Mouse (Mus musculus) yolk sac, embryonic 10.5 days (tissue): Measurements from ENCODE around the gene Rorc.

Experiments
- DNase-seq: peaks from one replicate; pipeline ENCODE4 v3.0.0-alpha.2; 2017; ENCODE audit warnings: low spot score

The Rorc gene

GRCm38 (mm10) chr3:94372641-94373040, at the start of gene Rorc:
Gene Rorc (plus strand): TSS chr3:94372794.
- DNase-seq, result no peak

- no peak for DNase-seq
These were observed 43.9 kb upstream of the Rorc start for GRCm38 (mm10) chr3:94328681-94329080.

- no peak for DNase-seq
These were observed 38.2 kb upstream of the Rorc start for GRCm38 (mm10) chr3:94334442-94334841.

DNA sequence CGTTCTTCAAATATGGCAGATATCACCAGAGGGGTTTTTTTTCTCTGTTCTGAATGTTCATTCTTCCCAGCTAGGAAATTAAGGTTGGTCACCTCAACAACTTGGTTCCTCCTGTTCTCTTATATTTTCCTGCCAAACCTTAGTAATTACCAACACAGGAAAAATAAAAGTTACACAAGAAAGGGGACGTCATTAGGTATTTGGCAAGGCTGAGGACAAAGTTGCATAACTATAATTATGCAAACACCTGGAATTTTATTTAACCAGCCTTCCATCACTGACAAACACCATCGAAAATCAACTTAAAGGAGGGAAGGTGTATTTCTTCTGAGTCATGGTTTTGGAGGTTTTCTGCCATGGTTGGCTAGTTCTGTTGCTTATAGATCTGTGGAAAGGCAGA, 34.1 kb upstream of the Rorc start:
- no peak for DNase-seq

DNA sequence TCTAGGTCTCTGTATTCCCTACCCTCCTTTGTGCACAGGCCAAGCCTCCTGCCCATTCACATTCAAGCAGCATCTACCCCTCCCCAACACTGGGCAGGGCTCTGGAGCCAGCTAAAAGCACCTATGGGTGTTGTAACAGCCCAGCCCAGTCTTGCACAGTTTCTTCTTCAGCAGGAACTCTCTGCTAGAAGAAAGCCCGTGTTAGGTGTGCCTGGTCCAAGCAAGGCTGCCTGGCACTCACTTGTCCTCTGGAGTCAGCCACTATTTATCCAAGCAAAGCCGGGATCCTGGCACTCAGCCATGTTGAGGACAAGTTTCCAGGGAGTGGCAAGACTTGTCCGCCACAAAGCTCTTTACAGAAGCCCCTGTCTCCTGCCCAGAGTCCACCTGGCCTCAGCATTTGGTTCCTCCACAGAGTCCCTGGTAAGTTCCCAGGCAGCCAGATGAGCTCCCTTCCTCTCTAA, 30.6 kb upstream of the Rorc start, which contains the start of gene Them5:
Them5 (plus strand) TSS at position 141 of the 464 bp plus-strand sequence.
- DNase-seq, result no peak

DNA sequence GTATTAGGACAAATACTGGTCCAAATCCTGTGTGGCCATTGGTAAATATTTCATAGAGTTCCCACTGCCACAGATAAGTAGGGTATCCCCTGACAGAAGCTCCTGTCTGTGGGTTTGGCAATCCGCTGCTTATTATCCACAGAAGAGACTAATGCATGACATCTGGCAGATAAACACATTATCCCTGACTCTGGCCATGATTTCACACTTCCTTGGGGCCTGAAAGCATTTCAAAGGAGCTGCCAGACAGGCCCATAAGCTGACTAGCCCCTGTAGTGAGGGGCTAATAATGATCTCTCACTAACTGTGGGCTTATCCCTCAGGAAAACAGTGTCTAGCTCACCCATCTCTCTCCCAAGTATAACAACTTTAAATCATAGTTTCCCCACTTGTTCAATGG, 30.0 kb upstream of the Rorc start:
- no peak for DNase-seq

DNA sequence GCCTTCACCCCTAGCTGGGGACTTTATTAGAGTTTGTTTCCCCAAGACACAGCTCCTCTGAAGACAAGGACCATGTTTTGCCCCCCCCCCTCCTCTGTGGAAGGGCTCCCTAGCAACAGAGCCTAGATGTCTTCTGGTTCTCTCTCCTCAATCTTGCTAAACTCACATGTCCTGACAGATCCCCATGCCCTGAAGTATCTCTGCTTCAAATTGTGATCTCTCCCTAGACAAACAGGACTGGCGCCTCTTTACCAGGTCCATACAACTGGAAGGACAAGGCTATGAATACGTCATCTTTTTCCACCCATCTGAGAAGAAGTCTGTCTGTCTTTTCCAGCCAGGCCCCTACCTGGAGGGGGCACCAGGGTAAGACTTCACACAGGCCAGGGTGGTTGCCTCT, 28.4 kb upstream of the Rorc start:
- no peak for DNase-seq

DNA sequence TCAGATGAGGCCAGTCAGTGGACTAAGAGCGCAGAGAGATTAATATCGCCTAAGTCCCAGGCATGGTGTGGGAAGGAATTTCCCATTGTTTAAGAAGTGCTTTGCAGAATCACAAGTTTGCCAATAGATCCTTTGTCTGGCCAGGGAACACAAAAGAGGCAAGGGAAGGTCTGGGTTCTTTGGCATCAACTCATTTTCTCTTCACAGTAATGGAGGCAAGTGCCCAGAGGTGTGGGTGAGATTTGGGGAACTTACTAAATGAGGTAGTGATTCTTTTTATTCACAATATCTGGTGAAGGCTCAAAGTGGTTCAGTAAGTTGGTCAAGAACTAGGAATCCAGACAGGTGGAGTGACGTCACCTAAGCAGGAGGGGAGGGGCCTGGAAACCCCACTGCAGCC, 27.7 kb upstream of the Rorc start:
- no peak for DNase-seq

DNA sequence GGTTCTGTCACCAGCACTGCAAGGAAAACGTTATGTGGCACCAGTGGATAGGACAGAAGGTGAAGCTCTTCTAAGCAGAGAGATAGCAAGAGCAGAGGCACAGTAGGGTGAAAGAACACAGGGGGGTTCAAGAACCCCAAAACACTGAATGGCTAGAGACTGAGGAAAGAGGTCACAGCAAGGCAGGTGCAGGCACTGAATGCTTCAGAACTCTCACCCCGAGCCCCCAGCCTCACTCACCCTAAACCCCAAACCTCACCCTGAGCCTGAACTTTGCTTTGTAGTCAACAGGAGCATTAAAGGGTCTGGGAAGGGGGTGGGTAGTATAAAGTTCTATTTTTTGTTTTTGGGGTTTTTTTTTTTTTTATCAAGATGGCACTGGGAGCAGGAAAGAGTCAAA, 24.4 kb upstream of the Rorc start:
- no peak for DNase-seq

- DNase-seq, result no peak
These were observed 11.8 kb upstream of the Rorc start for GRCm38 (mm10) chr3:94360812-94361211.

DNA sequence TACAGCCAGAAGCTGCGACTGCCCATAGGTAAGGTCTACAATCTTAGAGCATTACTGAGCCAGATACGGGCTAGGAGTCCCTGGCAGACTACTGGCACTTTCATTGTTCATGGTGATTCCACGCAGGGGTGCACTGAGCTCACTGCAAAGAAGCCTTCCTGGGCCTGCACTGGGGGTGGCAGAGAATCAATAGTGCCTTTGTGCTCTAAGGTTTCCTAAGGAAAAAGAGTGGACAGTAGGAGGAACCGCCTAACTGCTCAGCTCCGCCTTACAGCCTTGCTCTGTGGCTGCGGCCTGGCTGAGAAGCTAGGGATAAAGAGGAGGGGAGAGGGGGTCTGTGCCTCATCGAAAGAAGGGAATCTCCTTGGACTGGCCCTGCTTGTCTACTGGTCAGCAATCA, 10.5 kb upstream of the Rorc start, which contains the start of gene C2cd4d:
C2cd4d (plus strand) TSS at position 301 of the 400 bp plus-strand sequence.
- no peak for DNase-seq

DNA sequence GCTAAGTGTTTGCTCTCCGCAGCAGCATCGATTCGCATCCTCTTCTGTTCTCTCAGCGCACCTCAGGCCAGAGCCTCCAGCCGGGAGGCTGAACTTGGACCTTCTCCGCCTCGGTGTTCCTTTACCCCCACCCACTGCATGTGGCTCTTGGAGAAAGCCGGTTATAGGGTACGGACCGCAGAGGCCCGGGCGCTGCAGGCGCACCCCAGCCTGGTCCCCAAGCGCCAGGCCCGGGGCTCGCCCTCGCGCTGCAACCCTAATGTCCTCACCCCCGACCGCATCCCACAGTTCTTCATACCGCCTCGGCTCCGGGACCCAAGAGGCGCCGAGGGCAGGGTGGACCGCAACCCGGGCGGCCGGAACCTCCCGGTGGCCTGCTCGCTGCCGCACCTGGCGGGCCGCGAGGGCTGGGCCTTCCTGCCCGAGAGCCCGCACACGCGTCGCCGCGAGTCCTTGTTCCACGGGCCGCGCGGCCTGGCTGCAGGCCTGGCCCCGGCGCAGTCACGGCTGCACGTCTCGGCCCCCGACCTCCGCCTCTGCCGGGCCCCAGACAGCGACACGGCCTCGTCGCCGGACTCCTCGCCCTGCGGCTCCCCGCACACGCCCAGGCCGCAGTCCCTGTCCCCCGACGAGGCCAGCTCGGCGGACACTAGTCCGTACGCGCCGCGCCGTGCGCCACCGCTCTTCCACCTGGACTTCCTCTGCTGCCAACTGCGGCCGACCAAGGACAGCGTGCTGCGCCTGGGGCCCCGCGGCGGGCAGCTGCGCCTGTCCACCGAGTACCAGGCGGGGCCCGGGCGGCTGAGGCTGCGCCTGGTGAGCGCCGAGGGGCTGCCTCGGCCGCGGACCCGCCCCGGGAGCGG, 9.1 kb upstream of the Rorc start:
- peak; percentile 43 for DNase-seq

DNA sequence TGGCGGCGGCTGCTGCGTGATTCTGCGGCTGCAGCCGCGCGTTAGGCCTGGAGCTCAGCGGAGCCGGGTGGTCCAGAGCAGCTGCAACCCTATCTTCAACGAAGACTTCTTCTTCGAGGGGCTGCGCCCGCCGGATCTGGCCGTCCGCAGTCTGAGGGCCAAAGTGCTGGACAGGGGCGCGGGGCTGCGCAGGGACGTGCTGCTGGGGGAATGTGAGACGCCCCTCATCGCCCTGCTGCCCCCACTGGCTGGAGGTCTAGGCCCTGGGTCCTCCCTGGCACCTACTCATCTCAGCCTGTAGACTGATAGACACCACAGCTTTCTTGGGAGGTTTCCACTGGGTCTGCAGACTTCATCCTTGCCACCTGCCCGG, 8.5 kb upstream of the Rorc start:
- no peak for DNase-seq

DNA sequence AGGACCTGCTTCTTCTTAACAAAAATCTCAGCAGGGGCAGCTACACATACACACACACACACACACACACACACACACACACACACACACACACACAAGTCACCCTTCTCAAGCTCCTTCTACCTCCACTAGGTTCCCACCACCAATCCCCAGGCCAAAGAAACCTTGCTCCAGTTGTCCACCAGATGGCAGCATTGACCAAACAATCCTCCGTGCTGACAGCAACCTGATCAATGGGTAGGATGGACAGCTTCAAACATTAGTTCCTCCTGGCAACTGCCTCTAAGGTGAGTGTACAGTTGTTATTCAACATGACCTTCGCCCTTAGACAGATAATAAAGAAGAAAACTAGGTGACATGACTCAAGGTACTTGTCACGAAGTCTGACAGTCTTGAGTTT, 5.8 kb upstream of the Rorc start:
- DNase-seq, result peak; percentile 76

- no peak for DNase-seq
These were observed 5.1 kb upstream of the Rorc start for GRCm38 (mm10) chr3:94367511-94367910.

- DNase-seq, result no peak
These were observed 4.0 kb upstream of the Rorc start for GRCm38 (mm10) chr3:94368631-94369030.

DNA sequence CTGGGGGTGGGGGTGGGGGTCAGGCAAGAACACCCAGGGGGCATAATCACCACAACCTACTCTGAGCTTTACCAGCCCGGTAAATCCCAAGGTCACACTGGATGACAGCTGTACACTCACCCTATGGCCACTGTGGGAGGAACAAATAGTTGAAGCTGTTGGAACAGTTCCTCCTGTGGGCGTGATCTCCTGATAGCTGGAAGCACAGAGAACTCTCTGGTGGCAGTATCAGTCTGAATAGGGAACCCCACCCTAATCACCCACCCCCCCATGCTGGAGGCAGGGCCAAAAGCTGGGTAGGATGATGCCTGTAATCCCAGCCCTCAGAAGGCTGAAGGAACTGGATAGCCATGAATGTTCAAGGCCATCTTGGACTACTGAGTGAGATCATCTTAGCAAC, 2.9 kb upstream of the Rorc start:
- no peak for DNase-seq

- no peak for DNase-seq
These were observed 957 bp upstream of the Rorc start for GRCm38 (mm10) chr3:94371637-94372036.

GRCm38 (mm10) chr3:94372038-94372437, 556 bp upstream of the Rorc start:
- no peak for DNase-seq

DNA sequence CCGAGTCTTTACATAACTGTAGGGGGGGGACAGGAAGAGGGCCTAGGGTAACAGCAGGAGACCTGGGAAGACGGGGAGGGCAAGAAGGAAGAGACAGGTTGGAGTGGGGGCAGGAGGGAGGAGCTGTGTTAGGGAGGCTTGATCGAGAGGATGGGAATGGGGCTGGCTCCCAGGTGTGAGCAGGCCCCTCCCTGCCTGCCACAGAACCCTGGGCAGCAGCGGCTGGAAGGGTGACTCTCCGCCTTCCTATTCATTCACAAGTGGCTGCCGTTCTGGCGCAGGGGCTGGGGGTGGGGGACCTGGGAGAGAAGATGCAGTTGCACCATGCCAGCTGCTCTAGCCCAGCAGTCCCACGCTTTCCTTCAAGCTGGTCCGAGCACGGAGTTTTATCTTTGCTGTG, 496 bp downstream of the Rorc start:
- DNase-seq, result no peak

GRCm38 (mm10) chr3:94373597-94374011, 1.0 kb downstream of the Rorc start:
- peak; percentile 13 for DNase-seq

GRCm38 (mm10) chr3:94374636-94375035, 2.0 kb downstream of the Rorc start:
- DNase-seq, result no peak

DNA sequence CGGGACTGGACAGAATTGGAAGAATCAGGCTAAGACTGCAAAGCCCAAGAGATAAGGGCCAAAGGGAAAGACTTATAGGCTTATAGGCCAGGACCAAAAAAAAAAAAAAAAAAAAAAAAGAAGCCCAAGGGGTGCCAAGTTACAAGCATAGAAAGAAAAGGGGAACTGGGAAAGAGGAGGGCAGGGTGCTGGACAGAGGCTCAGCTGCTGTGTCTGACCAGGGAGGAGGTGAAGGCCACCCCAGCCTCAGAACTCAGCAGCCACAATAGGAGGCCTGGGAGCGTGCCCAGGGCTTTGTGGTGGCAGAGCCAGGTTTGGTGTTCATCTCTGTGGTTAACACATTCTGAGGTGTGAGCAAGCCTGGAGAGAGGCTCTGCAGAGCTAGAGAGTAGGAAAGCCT, 2.6 kb downstream of the Rorc start:
- DNase-seq, result no peak

DNA sequence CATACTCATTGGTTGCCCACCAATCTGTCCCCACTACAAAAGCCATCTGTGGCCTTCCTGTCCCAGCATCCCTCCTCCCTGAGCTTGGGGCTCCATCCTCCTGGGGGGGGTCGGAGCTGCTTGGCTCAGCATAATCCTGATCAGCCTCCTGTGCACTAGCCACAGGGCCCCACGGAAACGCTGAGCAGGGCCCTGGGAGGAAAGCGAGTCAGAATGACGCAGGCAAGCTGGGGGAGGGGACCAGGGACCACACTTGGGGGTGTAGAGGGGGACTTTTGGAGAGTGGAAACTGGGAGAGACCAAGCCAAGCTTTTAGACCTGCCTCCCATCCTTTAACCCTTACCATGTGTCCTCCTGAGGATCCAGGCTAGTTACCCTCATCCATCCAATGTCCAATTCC, 3.3 kb downstream of the Rorc start:
- DNase-seq, result no peak
